Mouse (Mus musculus) neural tube, embryonic 12.5 days (tissue): ENCODE data around the gene Tnip2. TPM values are rescaled to one million over a fixed set of nuclear protein-coding genes. Genes with fewer than 3 reads are reported as not detected.

ENCODE experiments used
- ATAC-seq: fragments of 200-750 bp; cut with Nextera tagmentation; 2 replicates; pipeline ENCODE4 v1.8.0; 2017; ENCODE audit warnings: low read depth, mild to moderate bottlenecking, moderate TSS enrichment, moderate library complexity; ENCODE audit not compliant: low FRiP score
- H3K27ac ChIP-seq: fragments of 300-500 bp; sonication (generic); 2 replicates; pipeline ENCODE4 v1.5.1; 2016
- H3K27me3 ChIP-seq: fragments of 300-500 bp; sonication (generic); replicated peaks from 2 replicates; pipeline ENCODE4 v1.6.1; 2016; ENCODE audit warnings: mild to moderate bottlenecking
- H3K36me3 ChIP-seq: fragments of 300-500 bp; sonication (generic); 2 replicates; pipeline ENCODE4 v1.6.1; 2016; ENCODE audit warnings: mild to moderate bottlenecking
- H3K4me1 ChIP-seq: fragments of 300-500 bp; sonication (generic); 2 replicates; pipeline ENCODE4 v1.6.1; 2016
- H3K4me2 ChIP-seq: fragments of 300-500 bp; sonication (generic); replicated peaks from 2 replicates; pipeline ENCODE4 v1.6.1; 2016; ENCODE audit warnings: mild to moderate bottlenecking
- H3K4me3 ChIP-seq: fragments of 300-500 bp; sonication (generic); 2 replicates; pipeline ENCODE4 v1.5.1; 2016
- H3K9ac ChIP-seq: fragments of 300-500 bp; sonication (generic); 2 replicates; pipeline ENCODE4 v1.6.1; 2016; ENCODE audit warnings: mild to moderate bottlenecking
- H3K9me3 ChIP-seq: fragments of 300-500 bp; sonication (generic); 2 replicates; pipeline ENCODE4 v1.6.1; 2016; ENCODE audit warnings: mild to moderate bottlenecking
- WGBS: fragments of 180-500 bp; shearing (Covaris S2); methylation state at CpG from one replicate; pipeline ENCODE4 v1.1.7; 2016; 5-methylcytosine and 5-hydroxymethylcytosine counted together
- polyA plus RNA-seq: library from polyadenylated mRNA; unstranded; fragments of >200 nt; fragmentation: Nextera tagmentation; extraction: Ambion mirVana; gene quantifications from 2 replicates; pipeline ENCODE4 v1.2.1, GENCODE M21; 2016

Tnip2 gene
- 8.5 and 9.3 TPM in 2 replicates for polyA plus RNA-seq

DNA sequence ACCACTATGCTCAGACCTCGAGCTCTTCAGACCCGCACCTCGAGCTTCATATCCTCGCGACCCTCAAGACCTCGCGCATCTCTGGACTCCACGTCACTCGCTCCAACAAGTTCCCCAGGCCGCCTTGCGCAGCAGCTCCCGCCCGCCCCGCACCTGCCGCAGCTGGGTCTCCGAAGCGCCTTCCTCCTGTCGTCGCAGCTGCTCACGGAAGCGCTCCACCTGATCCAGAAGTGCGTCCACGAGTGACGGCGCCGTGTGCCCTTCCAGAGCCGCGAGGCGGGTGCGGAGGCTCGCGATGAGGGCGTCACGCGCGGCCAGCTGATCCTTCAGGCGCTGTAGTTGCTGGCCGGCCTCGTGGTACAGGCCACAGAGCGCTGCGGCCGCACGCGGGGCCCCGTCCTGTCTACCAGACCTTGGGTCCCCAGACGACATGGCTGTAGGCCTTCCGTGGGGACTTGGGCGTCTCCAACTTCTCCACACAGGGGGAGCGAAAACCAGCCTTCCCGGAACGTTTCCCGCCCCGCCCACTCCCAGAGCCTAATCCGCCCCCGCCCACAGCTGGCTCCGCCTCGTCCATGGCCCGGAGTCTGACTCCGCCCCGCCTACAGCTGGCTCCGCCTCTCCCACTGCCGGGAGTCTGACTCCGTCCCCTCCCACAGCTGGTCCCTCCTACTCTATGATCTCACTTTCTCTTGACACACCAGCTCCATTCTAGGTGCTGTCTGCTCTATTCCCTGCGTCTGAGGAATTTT lies at the start of gene Tnip2:
Gene Tnip2 (minus strand): TSS at position 526 of the 752 bp plus-strand sequence.
- Histone ChIP-seq H3K4me2 (peak within 1 kb of the TSS; percentile 97), H3K9me3 (no peaks in the 10 kb centered on the region), H3K4me1 (peaks cover 11% of the 10 kb centered on the region; the same call in 1 of the 2 replicates), H3K36me3 (no peaks in the 10 kb centered on the region), H3K27ac (no peak within 1 kb of the TSS), H3K27me3 (peaks cover 13% of the 10 kb centered on the region), H3K4me3 (peak within 1 kb of the TSS; percentile 60), H3K9ac (peak within 1 kb of the TSS; percentile 63)
- under 1% methylated on average over 64 of the region's 64 CpGs for WGBS
- peak; percentile 94 for ATAC-seq

DNA sequence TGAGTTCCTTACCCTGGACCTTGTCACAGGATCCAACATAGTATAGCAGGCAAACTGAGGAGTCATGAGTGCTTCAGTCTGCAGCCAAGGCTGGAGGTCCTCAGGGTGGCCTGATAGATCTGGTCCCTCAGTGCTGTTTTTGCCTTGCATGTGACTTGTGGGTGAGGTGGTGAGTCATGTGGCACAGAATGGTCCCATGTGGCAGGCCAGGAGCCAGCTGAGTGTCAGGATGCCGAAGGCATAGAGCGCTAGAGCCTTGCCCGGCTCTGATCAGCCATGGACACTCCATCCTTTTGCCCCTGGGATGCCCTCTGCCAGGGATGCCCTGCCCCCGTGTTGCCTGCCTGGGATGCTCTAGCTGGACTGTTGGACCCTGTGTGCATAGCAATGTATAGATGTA lies 38.0 kb upstream of the Tnip2 start:
- H3K9ac ChIP-seq: no peak overlapping the region

GRCm38 (mm10) chr5:34550251-34550650 lies 36.5 kb upstream of the Tnip2 start:
- peak overlapping the region; percentile 93 for H3K9ac ChIP-seq
- H3K4me2 ChIP-seq: peak overlapping the region; percentile 66
- peaks cover 26% of the 10 kb centered on the region for H3K36me3 ChIP-seq
- H3K4me1 ChIP-seq: peaks cover 16% of the 10 kb centered on the region
- no peak overlapping the region for H3K27ac ChIP-seq
- peak overlapping the region; percentile 84 for H3K4me3 ChIP-seq
- no peaks in the 10 kb centered on the region for H3K27me3 ChIP-seq
- WGBS: 22% methylated on average over 6 of the region's 6 CpGs
- no peak for ATAC-seq
- H3K9me3 ChIP-seq: no peaks in the 10 kb centered on the region

More for the DNA sequence above, 38.0 kb upstream of the Tnip2 start:
- Histone ChIP-seq H3K4me2 (no peak overlapping the region), H3K36me3 (peaks cover 42% of the 10 kb centered on the region), H3K27me3 (no peaks in the 10 kb centered on the region), H3K4me3 (no peak overlapping the region), H3K9me3 (no peaks in the 10 kb centered on the region), H3K4me1 (peaks cover 16% of the 10 kb centered on the region), H3K27ac (no peak overlapping the region)
- 85% methylated on average over 4 of the region's 4 CpGs for WGBS
- ATAC-seq: no peak

DNA sequence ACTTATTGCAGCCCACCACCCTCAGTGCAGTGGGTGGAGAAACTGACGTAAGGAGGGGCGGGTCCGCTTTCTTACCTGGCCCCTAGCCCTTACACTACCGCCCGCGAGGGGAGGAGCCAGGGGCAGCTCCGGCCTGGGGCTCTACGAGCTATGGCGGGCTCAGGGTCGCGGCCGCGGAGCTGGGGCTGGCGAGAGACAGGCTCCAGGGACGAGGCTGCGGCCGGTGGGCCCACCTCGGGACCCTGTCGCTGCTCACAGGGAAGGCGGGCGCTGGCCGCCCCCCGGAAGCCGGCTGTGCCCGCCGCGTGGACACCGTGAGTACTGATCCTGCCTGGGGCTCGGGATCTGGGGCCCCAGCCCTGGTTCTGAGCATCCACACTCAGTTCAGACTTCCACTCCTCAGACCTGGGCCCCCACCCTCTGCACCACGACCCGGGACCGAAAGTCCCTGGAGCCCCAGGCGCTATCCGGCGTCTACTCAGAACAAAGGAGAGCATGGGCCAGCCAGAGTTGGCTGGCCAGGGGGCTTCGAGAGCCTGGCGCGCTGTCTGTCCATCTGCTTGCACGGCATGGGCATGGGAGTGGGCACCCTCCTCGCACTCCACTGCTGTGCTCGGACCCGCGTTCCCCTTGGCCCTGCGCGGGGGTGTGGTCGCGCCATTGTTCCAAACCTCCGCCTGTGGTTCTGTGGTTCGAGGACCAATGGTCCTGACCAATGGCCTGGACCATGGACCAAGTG lies 35.9 kb upstream of the Tnip2 start:
- H3K4me2 ChIP-seq: peak overlapping the region; percentile 66
- H3K27ac ChIP-seq: peak overlapping the region; percentile 37; the same call in 1 of the 2 replicates
- WGBS: under 1% methylated on average over 49 of the region's 49 CpGs
- H3K27me3 ChIP-seq: no peaks in the 10 kb centered on the region
- H3K36me3 ChIP-seq: peaks cover 23% of the 10 kb centered on the region
- H3K4me1 ChIP-seq: peaks cover 16% of the 10 kb centered on the region
- ATAC-seq: peak; percentile 85
- peak overlapping the region; percentile 93 for H3K9ac ChIP-seq
- no peaks in the 10 kb centered on the region for H3K9me3 ChIP-seq
- peak overlapping the region; percentile 84 for H3K4me3 ChIP-seq

- ATAC-seq: peak; percentile 35; the same call in 1 of the 2 replicates
- H3K27ac ChIP-seq: no peak overlapping the region
- H3K4me1 ChIP-seq: peaks cover 16% of the 10 kb centered on the region
Observed at GRCm38 (mm10) chr5:34549135-34549482, 35.3 kb upstream of the Tnip2 start.

GRCm38 (mm10) chr5:34547410-34547809 lies 33.6 kb upstream of the Tnip2 start:
- no peak overlapping the region for H3K9ac ChIP-seq
- no peak overlapping the region for H3K4me2 ChIP-seq
- H3K9me3 ChIP-seq: no peaks in the 10 kb centered on the region
- H3K4me1 ChIP-seq: peaks cover 16% of the 10 kb centered on the region
- no peak for ATAC-seq
- H3K4me3 ChIP-seq: no peak overlapping the region
- peaks cover 12% of the 10 kb centered on the region for H3K36me3 ChIP-seq
- H3K27ac ChIP-seq: no peak overlapping the region
- H3K27me3 ChIP-seq: no peaks in the 10 kb centered on the region

More at GRCm38 (mm10) chr5:34549135-34549482, 35.3 kb upstream of the Tnip2 start:
- H3K4me3 ChIP-seq: peak overlapping the region; percentile 84
- 30% methylated on average over 8 of the region's 8 CpGs for WGBS
- H3K9me3 ChIP-seq: no peaks in the 10 kb centered on the region
- no peaks in the 10 kb centered on the region for H3K27me3 ChIP-seq
- peak overlapping the region; percentile 93; the same call in 1 of the 2 replicates for H3K9ac ChIP-seq
- H3K4me2 ChIP-seq: peak overlapping the region; percentile 66
- peaks cover 23% of the 10 kb centered on the region for H3K36me3 ChIP-seq

- no peak for ATAC-seq
- WGBS: 59% methylated on average over 4 of the region's 4 CpGs
- H3K36me3 ChIP-seq: no peaks in the 10 kb centered on the region
- H3K9ac ChIP-seq: no peak overlapping the region
- H3K4me1 ChIP-seq: no peaks in the 10 kb centered on the region
- no peak overlapping the region for H3K27ac ChIP-seq
- no peak overlapping the region for H3K4me3 ChIP-seq
- H3K27me3 ChIP-seq: no peaks in the 10 kb centered on the region
- no peak overlapping the region for H3K4me2 ChIP-seq
- H3K9me3 ChIP-seq: no peaks in the 10 kb centered on the region
Observed at GRCm38 (mm10) chr5:34543114-34543513, 29.3 kb upstream of the Tnip2 start.

DNA sequence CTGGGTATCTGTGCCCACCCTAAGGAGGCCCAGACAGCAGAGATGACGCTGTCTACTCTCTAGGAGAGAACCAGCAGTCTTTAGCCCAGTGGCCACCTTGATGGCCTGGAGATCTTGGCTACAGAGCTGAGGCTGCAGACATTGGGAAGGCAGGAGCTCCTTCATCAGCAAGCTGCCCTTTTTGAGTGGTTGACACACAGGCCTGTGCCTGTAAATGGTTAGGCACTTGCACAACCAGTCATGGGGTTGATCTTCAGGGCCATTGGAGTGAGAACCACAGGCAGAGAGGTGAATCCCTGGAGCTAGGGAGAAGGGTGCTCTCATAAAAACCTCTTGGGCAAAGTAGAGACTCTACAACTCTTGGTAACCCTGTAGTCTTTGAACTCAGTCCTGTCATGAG lies 28.4 kb upstream of the Tnip2 start:
- H3K4me3 ChIP-seq: no peak overlapping the region
- WGBS: 71% methylated on average over 1 of the region's 1 CpGs
- H3K27me3 ChIP-seq: no peaks in the 10 kb centered on the region
- no peak overlapping the region for H3K27ac ChIP-seq
- H3K9me3 ChIP-seq: no peaks in the 10 kb centered on the region
- H3K4me2 ChIP-seq: no peak overlapping the region
- H3K9ac ChIP-seq: no peak overlapping the region
- ATAC-seq: no peak
- no peaks in the 10 kb centered on the region for H3K4me1 ChIP-seq
- H3K36me3 ChIP-seq: no peaks in the 10 kb centered on the region

- no peak for ATAC-seq
- no peak overlapping the region for H3K27ac ChIP-seq
- no peak overlapping the region for H3K9ac ChIP-seq
- no peak overlapping the region for H3K4me3 ChIP-seq
- H3K4me2 ChIP-seq: no peak overlapping the region
- H3K27me3 ChIP-seq: no peaks in the 10 kb centered on the region
- 83% methylated on average over 2 of the region's 2 CpGs for WGBS
- no peaks in the 10 kb centered on the region for H3K4me1 ChIP-seq
- H3K36me3 ChIP-seq: no peaks in the 10 kb centered on the region
- H3K9me3 ChIP-seq: no peaks in the 10 kb centered on the region
Observed at GRCm38 (mm10) chr5:34539121-34539520, 25.3 kb upstream of the Tnip2 start.

DNA sequence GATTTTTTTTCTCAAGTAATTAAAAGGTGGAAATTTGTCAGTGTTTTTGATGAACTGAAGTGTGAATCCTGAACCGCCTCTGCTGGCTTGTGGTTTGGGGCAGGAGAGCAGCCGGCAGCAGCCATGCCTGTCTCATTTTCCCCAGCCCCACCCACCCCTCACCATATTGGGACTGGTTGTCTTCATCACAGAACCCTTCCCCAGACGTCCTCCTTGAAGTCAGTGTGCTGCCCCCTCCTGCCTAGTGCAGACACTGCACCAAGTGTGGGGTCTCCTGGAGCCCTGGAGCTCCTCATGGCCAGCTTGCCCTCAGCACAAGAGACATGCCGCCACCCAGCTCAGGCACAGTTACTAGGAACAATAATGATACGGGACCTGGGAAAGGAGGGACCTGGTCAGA lies 24.7 kb upstream of the Tnip2 start:
- no peaks in the 10 kb centered on the region for H3K4me1 ChIP-seq
- WGBS: 43% methylated on average over 5 of the region's 5 CpGs
- H3K36me3 ChIP-seq: no peaks in the 10 kb centered on the region
- no peaks in the 10 kb centered on the region for H3K27me3 ChIP-seq
- H3K4me3 ChIP-seq: no peak overlapping the region
- ATAC-seq: no peak
- H3K4me2 ChIP-seq: no peak overlapping the region
- no peak overlapping the region for H3K9ac ChIP-seq
- no peak overlapping the region for H3K27ac ChIP-seq
- H3K9me3 ChIP-seq: no peaks in the 10 kb centered on the region

DNA sequence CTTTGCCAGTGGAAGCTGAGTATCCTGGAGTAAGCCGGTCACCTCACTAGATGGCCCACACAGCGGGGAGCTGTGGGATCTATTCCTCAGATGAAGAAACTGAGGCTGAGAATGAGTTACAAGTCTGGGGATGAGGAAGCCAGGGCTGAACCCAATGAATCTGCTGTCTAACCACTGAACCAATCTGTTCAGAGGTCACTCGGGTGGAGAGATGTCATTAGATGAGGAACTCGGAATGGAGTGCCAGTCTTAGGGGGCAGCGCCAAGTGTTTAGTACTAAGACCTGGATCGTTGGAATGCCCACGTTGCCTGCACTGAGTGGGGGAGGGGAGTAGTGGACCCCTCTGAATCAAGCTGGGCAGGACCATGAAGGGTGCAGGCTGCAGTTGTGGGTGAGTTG lies 24.3 kb upstream of the Tnip2 start:
- no peak for ATAC-seq
- WGBS: 77% methylated on average over 7 of the region's 7 CpGs

DNA sequence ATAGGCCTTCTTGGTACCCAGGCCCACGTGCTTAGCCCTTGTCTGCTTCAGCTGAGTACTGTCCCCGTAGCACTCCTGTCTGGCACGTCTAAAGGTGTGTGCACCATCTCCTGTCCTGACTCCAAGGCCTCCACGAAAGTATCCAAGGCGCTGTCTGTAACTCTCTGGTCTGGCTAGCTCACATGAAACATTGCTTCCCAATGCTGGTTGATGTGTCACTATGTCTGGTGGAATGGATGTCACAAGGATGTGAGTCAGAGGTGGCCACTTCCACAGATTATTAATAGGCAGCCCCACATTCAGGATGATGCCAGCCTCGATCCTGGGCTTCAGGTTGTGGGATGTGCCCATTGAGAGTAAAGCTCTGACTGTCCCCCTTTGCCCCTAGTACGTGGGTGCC lies 22.0 kb upstream of the Tnip2 start:
- no peaks in the 10 kb centered on the region for H3K36me3 ChIP-seq
- WGBS: 84% methylated on average over 7 of the region's 7 CpGs
- H3K27ac ChIP-seq: no peak overlapping the region
- H3K27me3 ChIP-seq: no peaks in the 10 kb centered on the region
- H3K4me3 ChIP-seq: no peak overlapping the region
- no peak for ATAC-seq
- H3K4me2 ChIP-seq: no peak overlapping the region
- no peaks in the 10 kb centered on the region for H3K4me1 ChIP-seq
- no peaks in the 10 kb centered on the region for H3K9me3 ChIP-seq
- no peak overlapping the region for H3K9ac ChIP-seq

More for the DNA sequence above, 24.3 kb upstream of the Tnip2 start:
- Histone ChIP-seq H3K4me2 (no peak overlapping the region), H3K4me3 (no peak overlapping the region), H3K4me1 (no peaks in the 10 kb centered on the region), H3K27me3 (no peaks in the 10 kb centered on the region), H3K9ac (no peak overlapping the region), H3K27ac (no peak overlapping the region), H3K36me3 (no peaks in the 10 kb centered on the region), H3K9me3 (no peaks in the 10 kb centered on the region)
